Mouse (Mus musculus): ENCODE measurements at regions not wholly inside any gene's neighbourhood (a gene's known extent, or its start where the extent isn't known, plus 50 kb on each side); places are given as distances from the start of the nearest gene placed in this dataset.

DNA sequence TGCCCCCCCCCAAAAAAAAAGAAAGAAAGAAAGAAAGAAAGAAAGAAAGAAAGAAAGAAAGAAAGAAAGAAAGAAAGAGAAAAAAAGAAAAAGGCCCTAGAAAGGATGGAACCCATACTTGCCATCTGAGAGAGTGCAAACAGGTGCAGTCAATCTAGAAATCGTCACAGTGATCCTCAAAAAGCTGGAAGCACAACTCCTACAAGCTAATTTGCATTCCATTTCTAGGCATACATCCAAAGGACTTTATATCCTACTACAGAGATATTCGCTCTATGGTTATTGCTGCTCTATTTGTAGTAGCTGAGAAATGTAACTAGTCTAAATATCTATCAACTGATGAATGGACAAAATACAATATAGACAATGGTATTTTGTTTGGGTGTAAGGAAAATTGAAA is 410.2 kb upstream of the Ctnnd2 start:
- Histone ChIP-seq H3K27me3 (ENCODE audit: control insufficient read depth, insufficient read depth, insufficient read length) (no peaks in the 10 kb centered on the region), H3K79me3 (ENCODE audit: low read depth) (no peaks in the 10 kb centered on the region), H3K79me2 (ENCODE audit: control insufficient read depth, insufficient read depth) (no peaks in the 10 kb centered on the region), H3K36me3 (ENCODE audit: control insufficient read depth, insufficient read depth) (no peaks in the 10 kb centered on the region), H3K4me3 (ENCODE audit: insufficient read depth, poor library complexity, severe bottlenecking) (no peak overlapping the region), H3ac (ENCODE audit: control insufficient read depth, insufficient read length, low read depth) (no peak overlapping the region)
- TF ChIP-seq MYOD1 (IDR thresholded peaks at IDR 0.05; ENCODE audit: control insufficient read depth, insufficient read length, low read depth) (no peak), FOSL1 (IDR thresholded peaks at IDR 0.05; ENCODE audit: insufficient read depth, low read length, poor library complexity, severe bottlenecking) (no peak), CTCF (IDR thresholded peaks at IDR 0.05; ENCODE audit: control insufficient read depth, insufficient read depth, insufficient read length) (no peak), MYOG (IDR thresholded peaks at IDR 0.05; ENCODE audit: control insufficient read depth, extremely low read depth, insufficient read length) (no peak), CEBPB (IDR thresholded peaks at IDR 0.05; ENCODE audit: low read depth) (no peak), USF1 (IDR thresholded peaks at IDR 0.05; ENCODE audit: low read depth) (no peak), MAX (IDR thresholded peaks at IDR 0.05) (no peak)

DNA sequence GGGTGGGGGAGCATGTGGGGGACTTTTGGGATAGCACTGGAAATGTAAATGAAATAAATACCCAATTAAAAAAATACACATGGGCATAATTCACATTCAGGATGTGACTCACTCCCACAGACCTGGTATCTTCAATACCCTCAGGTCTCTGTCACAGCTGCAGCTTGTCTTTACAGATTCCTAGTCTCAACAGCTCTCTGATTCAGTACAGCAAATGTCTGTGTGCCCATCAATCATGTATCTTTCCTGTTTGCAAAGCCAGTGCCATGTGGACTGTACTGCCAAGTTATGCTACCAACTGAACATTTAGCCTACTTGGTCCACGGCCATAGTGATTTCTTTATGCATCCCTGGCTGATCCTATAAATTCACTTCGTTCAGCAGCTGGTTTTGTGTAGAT is 396.0 kb upstream of the Ctnnd2 start:
- Histone ChIP-seq H3K27me3 (ENCODE audit: control insufficient read depth, insufficient read depth, insufficient read length) (no peaks in the 10 kb centered on the region), H3K36me3 (ENCODE audit: control insufficient read depth, insufficient read depth) (no peaks in the 10 kb centered on the region), H3K79me3 (ENCODE audit: low read depth) (no peaks in the 10 kb centered on the region), H3K4me3 (ENCODE audit: insufficient read depth, poor library complexity, severe bottlenecking) (no peak overlapping the region), H3K79me2 (ENCODE audit: control insufficient read depth, insufficient read depth) (no peaks in the 10 kb centered on the region), H3ac (ENCODE audit: control insufficient read depth, insufficient read length, low read depth) (no peak overlapping the region)
- TF ChIP-seq MYOG (IDR thresholded peaks at IDR 0.05; ENCODE audit: control insufficient read depth, extremely low read depth, insufficient read length) = no peak
- TF ChIP-seq FOSL1 (IDR thresholded peaks at IDR 0.05; ENCODE audit: insufficient read depth, low read length, poor library complexity, severe bottlenecking) = no peak
- no peak for TF ChIP-seq MAX (IDR thresholded peaks at IDR 0.05)
- TF ChIP-seq MYOD1 (IDR thresholded peaks at IDR 0.05; ENCODE audit: control insufficient read depth, insufficient read length, low read depth) = peak; percentile 62

DNA sequence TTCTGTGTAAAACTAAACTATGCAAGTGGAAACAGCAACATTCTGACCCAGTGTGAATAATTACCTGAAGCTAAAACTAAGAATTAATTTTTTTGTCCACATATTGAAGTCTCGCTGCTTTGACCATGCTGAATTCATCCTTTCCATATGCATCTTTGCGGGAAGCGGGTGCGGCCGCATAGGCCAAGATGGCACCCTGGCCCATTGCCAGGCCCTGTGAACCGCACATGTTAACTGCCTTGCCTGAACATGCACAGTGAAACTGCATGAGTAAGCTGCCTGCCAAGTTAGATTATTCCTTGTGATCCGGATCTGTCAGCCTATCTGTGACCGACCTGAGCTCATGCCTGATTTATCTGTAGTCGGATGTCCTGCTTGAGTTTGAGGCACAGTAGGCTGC is 373.8 kb upstream of the Ctnnd2 start:
- TF ChIP-seq USF1 (IDR thresholded peaks at IDR 0.05; ENCODE audit: low read depth) = no peak
- TF ChIP-seq CEBPB (IDR thresholded peaks at IDR 0.05; ENCODE audit: low read depth) = no peak
- no peak for TF ChIP-seq MYOD1 (IDR thresholded peaks at IDR 0.05; ENCODE audit: control insufficient read depth, insufficient read length, low read depth)
- Histone ChIP-seq H3K36me3 (ENCODE audit: control insufficient read depth, insufficient read depth) (no peaks in the 10 kb centered on the region), H3K27me3 (ENCODE audit: control insufficient read depth, insufficient read depth, insufficient read length) (no peaks in the 10 kb centered on the region), H3K79me2 (ENCODE audit: control insufficient read depth, insufficient read depth) (no peaks in the 10 kb centered on the region), H3K79me3 (ENCODE audit: low read depth) (no peaks in the 10 kb centered on the region), H3K4me3 (ENCODE audit: insufficient read depth, poor library complexity, severe bottlenecking) (no peak overlapping the region), H3ac (ENCODE audit: control insufficient read depth, insufficient read length, low read depth) (no peak overlapping the region)

GRCm38 (mm10) chr15:29823271-29823670 is 349.1 kb upstream of the Ctnnd2 start:
- TF ChIP-seq USF1 (IDR thresholded peaks at IDR 0.05; ENCODE audit: low read depth) (no peak), CEBPB (IDR thresholded peaks at IDR 0.05; ENCODE audit: low read depth) (no peak), MYOG (IDR thresholded peaks at IDR 0.05; ENCODE audit: control insufficient read depth, extremely low read depth, insufficient read length) (no peak), MAX (IDR thresholded peaks at IDR 0.05) (no peak), MYOD1 (IDR thresholded peaks at IDR 0.05; ENCODE audit: control insufficient read depth, insufficient read length, low read depth) (no peak), CTCF (IDR thresholded peaks at IDR 0.05; ENCODE audit: control insufficient read depth, insufficient read depth, insufficient read length) (no peak), FOSL1 (IDR thresholded peaks at IDR 0.05; ENCODE audit: insufficient read depth, low read length, poor library complexity, severe bottlenecking) (no peak)
- Histone ChIP-seq H3K79me2 (ENCODE audit: control insufficient read depth, insufficient read depth) (no peaks in the 10 kb centered on the region), H3K4me3 (ENCODE audit: insufficient read depth, poor library complexity, severe bottlenecking) (no peak overlapping the region), H3K79me3 (ENCODE audit: low read depth) (no peaks in the 10 kb centered on the region), H3ac (ENCODE audit: control insufficient read depth, insufficient read length, low read depth) (no peak overlapping the region), H3K36me3 (ENCODE audit: control insufficient read depth, insufficient read depth) (no peaks in the 10 kb centered on the region), H3K27me3 (ENCODE audit: control insufficient read depth, insufficient read depth, insufficient read length) (no peaks in the 10 kb centered on the region)

DNA sequence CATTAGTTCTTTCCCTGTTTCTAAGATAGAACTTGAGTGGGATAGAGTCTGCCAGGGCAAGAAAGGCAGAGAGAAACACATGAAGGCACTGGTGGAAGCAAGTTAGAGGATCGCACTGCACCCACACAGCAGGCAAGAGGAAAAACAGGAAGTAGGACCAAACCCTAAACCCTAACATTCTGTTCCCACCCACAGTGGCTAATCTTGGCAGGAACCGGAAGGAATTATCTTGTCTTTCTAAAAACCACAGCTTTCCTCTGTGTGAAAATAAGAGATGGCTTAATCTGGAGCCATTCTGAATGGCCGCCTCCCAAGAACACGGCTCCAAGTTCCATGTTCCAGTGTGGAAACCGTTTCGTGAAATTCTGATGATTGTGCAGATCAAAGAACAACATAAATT is 348.2 kb upstream of the Ctnnd2 start:
- TF ChIP-seq CEBPB (IDR thresholded peaks at IDR 0.05; ENCODE audit: low read depth) (no peak), FOSL1 (IDR thresholded peaks at IDR 0.05; ENCODE audit: insufficient read depth, low read length, poor library complexity, severe bottlenecking) (no peak), USF1 (IDR thresholded peaks at IDR 0.05; ENCODE audit: low read depth) (no peak), MYOG (IDR thresholded peaks at IDR 0.05; ENCODE audit: control insufficient read depth, extremely low read depth, insufficient read length) (no peak), MAX (IDR thresholded peaks at IDR 0.05) (no peak), CTCF (IDR thresholded peaks at IDR 0.05; ENCODE audit: control insufficient read depth, insufficient read depth, insufficient read length) (no peak)
- no peaks in the 10 kb centered on the region for H3K27me3 ChIP-seq (ENCODE audit: control insufficient read depth, insufficient read depth, insufficient read length)
- H3K4me3 ChIP-seq (ENCODE audit: insufficient read depth, poor library complexity, severe bottlenecking) = no peak overlapping the region
- no peaks in the 10 kb centered on the region for H3K79me2 ChIP-seq (ENCODE audit: control insufficient read depth, insufficient read depth)
- H3ac ChIP-seq (ENCODE audit: control insufficient read depth, insufficient read length, low read depth) = no peak overlapping the region
- H3K79me3 ChIP-seq (ENCODE audit: low read depth) = no peaks in the 10 kb centered on the region
- H3K36me3 ChIP-seq (ENCODE audit: control insufficient read depth, insufficient read depth) = no peaks in the 10 kb centered on the region

DNA sequence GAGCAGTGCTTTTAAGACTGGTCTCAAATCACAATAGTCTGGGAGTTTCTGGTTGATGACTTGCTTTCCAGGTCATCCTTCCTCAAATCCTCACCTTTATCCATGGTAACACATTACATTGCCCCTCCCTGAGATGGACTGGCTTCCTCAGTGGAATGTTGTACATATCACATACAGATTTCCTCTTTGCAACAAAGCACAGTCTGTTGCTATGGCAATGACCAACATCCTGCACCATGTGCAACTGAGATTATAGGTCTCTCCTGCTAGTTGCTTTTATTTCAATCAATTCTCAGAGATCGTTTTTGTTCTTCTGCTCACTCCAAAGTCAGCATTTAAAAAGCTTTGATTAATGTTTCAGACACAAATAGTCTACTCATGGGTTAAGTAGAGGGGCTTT is 344.3 kb upstream of the Ctnnd2 start:
- no peaks in the 10 kb centered on the region for H3K79me2 ChIP-seq (ENCODE audit: control insufficient read depth, insufficient read depth)
- TF ChIP-seq USF1 (IDR thresholded peaks at IDR 0.05; ENCODE audit: low read depth) (no peak), CEBPB (IDR thresholded peaks at IDR 0.05; ENCODE audit: low read depth) (no peak), CTCF (IDR thresholded peaks at IDR 0.05; ENCODE audit: control insufficient read depth, insufficient read depth, insufficient read length) (no peak), MYOG (IDR thresholded peaks at IDR 0.05; ENCODE audit: control insufficient read depth, extremely low read depth, insufficient read length) (no peak)
- H3K79me3 ChIP-seq (ENCODE audit: low read depth) = no peaks in the 10 kb centered on the region
- H3K27me3 ChIP-seq (ENCODE audit: control insufficient read depth, insufficient read depth, insufficient read length) = no peaks in the 10 kb centered on the region
- no peak overlapping the region for H3ac ChIP-seq (ENCODE audit: control insufficient read depth, insufficient read length, low read depth)
- no peak overlapping the region for H3K4me3 ChIP-seq (ENCODE audit: insufficient read depth, poor library complexity, severe bottlenecking)
- no peaks in the 10 kb centered on the region for H3K36me3 ChIP-seq (ENCODE audit: control insufficient read depth, insufficient read depth)

Measured in C2C12 (cell line).